Mouse (Mus musculus): ENCODE results near the gene Gm5737. TPM values are rescaled to one million over a fixed set of nuclear protein-coding genes. Genes with fewer than 3 reads are reported as not detected.

Gm5737 gene
- polyA plus RNA-seq, 1 experiment from 2014 or later = not detected

DNA sequence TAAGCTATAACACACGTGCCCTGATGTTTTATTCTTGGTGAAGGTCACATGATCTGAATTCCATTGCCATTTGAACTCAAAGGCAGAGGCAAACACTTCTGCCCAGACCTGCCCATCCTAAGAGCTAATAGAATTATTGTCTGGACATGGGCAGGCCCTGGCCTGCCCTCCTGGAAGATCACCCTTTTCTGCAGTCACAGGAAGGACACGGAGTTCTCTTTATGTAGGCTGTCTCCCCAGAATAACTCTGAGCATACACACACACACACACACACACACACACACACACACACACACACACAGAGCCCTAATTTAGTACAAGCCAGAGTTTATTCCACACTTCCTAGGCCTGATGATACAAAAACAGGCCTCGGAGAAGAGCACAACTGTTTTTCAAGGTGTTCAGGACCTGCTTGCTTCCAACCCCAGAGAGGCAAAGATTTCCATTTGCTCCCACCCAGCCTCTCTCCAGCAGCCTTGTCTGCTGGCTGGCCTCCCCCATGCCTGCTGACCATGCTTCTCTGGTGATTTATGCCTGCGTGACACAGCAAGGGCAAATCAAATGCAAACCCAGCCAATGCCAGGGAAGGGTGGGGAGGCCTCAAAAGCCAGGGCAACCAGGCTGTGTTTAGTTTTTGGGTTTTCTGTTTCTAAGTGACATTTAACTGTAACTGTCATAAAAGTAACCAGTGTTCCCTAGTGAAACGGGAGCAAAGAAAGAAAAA is 26.4 kb downstream of the Gm5737 start:
- Histone ChIP-seq H3K9ac (no peak overlapping the region), H3K27me3 (ENCODE audit: control insufficient read depth, insufficient read depth, low read length) (no peaks in the 10 kb centered on the region), H3K4me3 (replicated peaks; ENCODE audit: low read length) (no peak overlapping the region), H3K27ac (no peak overlapping the region), H3K9me3 (ENCODE audit: control insufficient read depth, low read length) (no peaks in the 10 kb centered on the region), H3K4me1 (replicated peaks; ENCODE audit: control insufficient read depth, insufficient read depth, low read length) (no peaks in the 10 kb centered on the region), H3K36me3 (replicated peaks; ENCODE audit: control insufficient read depth, insufficient read depth) (no peaks in the 10 kb centered on the region), H3K4me2 (replicated peaks) (no peak overlapping the region)
- no peak for DNase-seq (ENCODE audit: low spot score)
- ATAC-seq (ENCODE audit: low FRiP score) = no peak
- WGBS = 69% methylated on average over 5 of the region's 5 CpGs

DNA sequence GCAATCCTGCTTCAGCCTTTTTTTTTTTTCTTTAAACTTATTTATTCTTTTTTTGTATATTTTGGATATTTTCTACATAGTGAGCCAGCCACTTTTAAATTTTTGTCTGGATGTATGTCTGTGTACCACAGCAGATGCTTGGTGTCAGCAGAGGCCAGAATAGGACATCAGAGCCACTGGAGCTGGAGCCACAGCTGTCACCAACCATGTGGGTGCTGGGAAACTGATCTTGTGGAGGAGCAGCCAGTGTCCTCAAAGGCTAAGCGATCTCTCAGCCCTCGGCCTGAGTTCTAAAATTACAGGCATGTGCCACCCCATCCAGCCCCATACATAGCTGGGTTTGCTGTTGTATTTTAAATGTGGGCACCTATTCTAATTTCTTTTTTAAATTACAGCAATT is 27.6 kb downstream of the Gm5737 start:
- DNase-seq (ENCODE audit: low spot score) (no peak), ATAC-seq (ENCODE audit: low FRiP score) (no peak)
- Histone ChIP-seq H3K4me2 (replicated peaks) (no peak overlapping the region), H3K9ac (no peak overlapping the region), H3K27ac (no peak overlapping the region), H3K9me3 (ENCODE audit: control insufficient read depth, low read length) (no peaks in the 10 kb centered on the region), H3K36me3 (replicated peaks; ENCODE audit: control insufficient read depth, insufficient read depth) (no peaks in the 10 kb centered on the region), H3K4me1 (replicated peaks; ENCODE audit: control insufficient read depth, insufficient read depth, low read length) (peaks cover 7% of the 10 kb centered on the region), H3K27me3 (ENCODE audit: control insufficient read depth, insufficient read depth, low read length) (no peaks in the 10 kb centered on the region), H3K4me3 (replicated peaks; ENCODE audit: low read length) (no peak overlapping the region)
- 80% methylated on average over 2 of the region's 2 CpGs for WGBS

DNA sequence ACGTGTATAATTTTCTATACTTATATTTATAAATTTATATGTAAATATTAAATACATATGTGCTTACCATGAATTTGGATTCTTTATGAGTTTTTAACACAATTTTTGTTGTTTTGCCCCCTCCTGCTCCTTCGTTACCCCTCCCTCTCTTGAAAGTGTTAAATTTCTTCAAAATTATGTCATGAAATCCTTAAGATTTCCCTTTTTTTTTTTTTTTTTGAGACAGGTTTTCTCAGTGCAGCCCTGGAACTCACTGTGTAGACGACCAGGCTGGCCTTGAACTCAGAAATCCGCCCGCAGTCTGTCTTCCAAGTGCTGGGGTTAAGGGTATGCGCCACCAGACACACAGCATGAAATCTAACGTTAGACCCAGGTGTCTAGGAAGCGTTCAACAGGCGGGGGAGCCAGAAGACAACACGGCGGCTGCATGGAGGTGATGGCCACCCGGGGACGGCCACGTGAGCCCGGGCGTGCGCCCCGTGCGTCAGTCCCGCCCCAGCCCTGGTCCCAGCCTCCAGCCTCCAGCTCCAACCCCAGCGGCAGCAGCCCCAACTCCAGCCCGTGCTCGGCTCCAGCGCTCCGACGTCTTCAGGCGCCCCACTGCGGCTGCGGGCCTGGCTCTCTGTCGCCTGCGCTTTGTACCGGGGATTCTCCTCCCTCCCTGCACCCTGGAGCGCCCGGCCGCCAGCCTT is 30.3 kb downstream of the Gm5737 start, which contains the start of gene Eef2k:
Gene Eef2k, plus strand, starts transcription at position 487 of the 692 bp plus-strand sequence.
- Histone ChIP-seq H3K36me3 (replicated peaks; ENCODE audit: control insufficient read depth, insufficient read depth) (no peaks in the 10 kb centered on the region), H3K9me3 (ENCODE audit: control insufficient read depth, low read length) (no peaks in the 10 kb centered on the region), H3K4me3 (replicated peaks; ENCODE audit: low read length) (peak within 1 kb of the TSS; percentile 56), H3K9ac (peak within 1 kb of the TSS; percentile 78), H3K4me1 (replicated peaks; ENCODE audit: control insufficient read depth, insufficient read depth, low read length) (peaks cover 12% of the 10 kb centered on the region), H3K4me2 (replicated peaks) (peak within 1 kb of the TSS; percentile 64), H3K27ac (peak within 1 kb of the TSS; percentile 91), H3K27me3 (ENCODE audit: control insufficient read depth, insufficient read depth, low read length) (no peaks in the 10 kb centered on the region)
- ATAC-seq (ENCODE audit: low FRiP score) = peak; percentile 90
- WGBS = 3% methylated on average over 34 of the region's 35 CpGs
- peak; percentile 86 for DNase-seq (ENCODE audit: low spot score)

DNA sequence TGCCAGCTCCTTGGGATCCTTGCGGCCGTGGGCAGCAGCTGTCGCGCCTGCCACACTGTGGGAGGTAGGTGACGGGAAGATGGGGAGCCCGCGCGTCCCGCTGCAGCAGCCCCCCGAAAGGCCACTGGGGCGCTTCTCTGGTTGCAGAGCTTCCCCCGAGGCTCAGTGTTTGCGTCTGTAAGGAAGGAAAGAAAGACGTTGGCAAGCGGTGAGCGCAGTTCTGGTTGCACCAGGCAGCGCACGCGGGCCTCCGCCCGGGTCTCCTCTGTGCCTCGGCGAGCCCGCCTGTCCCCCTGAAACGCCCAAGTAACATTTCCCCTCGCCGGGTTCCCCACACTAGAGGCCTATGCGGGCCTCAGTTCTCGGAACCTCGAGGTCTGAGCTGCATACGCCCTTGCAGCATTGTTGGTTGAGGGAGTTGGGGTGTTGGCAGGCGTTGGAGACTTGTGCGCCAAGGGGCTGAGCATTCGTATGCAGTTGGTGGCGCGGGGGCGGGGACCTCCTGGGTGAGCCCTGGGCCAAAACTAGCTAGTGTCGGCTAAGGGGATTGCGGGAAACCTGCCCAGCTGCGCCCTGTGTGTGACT is 31.0 kb downstream of the Gm5737 start:
- Histone ChIP-seq H3K9me3 (ENCODE audit: control insufficient read depth, low read length) (no peaks in the 10 kb centered on the region), H3K36me3 (replicated peaks; ENCODE audit: control insufficient read depth, insufficient read depth) (no peaks in the 10 kb centered on the region), H3K9ac (peak overlapping the region; percentile 78), H3K4me3 (replicated peaks; ENCODE audit: low read length) (peak overlapping the region; percentile 56), H3K27me3 (ENCODE audit: control insufficient read depth, insufficient read depth, low read length) (no peaks in the 10 kb centered on the region), H3K4me2 (replicated peaks) (peak overlapping the region; percentile 64), H3K27ac (peak overlapping the region; percentile 91), H3K4me1 (replicated peaks; ENCODE audit: control insufficient read depth, insufficient read depth, low read length) (peaks cover 12% of the 10 kb centered on the region)
- ATAC-seq (ENCODE audit: low FRiP score) = peak; percentile 80
- DNase-seq (ENCODE audit: low spot score) = peak; percentile 69
- under 1% methylated on average over 40 of the region's 40 CpGs for WGBS

DNA sequence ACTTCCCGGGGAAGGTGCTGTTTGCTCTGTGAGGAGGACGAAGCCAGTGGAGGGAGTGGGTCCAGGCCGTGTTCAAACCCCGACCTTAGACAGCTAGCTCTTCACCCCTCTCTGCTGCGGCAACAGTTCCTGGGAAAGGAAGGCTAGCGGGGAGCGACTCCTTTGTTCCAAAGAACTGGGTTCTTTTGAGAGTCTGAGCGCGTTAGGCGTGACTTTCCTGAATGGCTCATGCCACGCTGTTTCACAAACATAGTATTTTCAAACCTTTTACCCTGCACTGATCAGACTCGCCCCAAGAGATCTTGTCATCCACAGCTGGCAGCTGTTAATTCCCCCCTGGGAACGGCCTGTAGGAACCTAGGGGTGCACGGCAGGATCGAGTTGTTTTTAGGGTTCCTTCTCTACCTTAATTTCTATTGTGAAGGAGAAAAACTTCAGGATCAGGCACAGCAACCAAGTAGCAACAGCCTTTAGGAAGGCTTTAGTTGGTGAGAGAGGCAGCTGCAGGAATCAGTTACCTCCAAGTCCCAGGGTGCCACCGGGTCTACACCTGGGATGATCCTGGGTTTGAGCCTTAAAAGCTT is 31.8 kb downstream of the Gm5737 start:
- ATAC-seq (ENCODE audit: low FRiP score) (peak; percentile 15; the same call in 1 of the 2 replicates), DNase-seq (ENCODE audit: low spot score) (peak; percentile 45)
- no peaks in the 10 kb centered on the region for H3K36me3 ChIP-seq (replicated peaks; ENCODE audit: control insufficient read depth, insufficient read depth)
- H3K9ac ChIP-seq = peak overlapping the region; percentile 78
- peak overlapping the region; percentile 91 for H3K27ac ChIP-seq
- no peaks in the 10 kb centered on the region for H3K9me3 ChIP-seq (ENCODE audit: control insufficient read depth, low read length)
- H3K4me2 ChIP-seq (replicated peaks) = peak overlapping the region; percentile 64
- peaks cover 12% of the 10 kb centered on the region for H3K4me1 ChIP-seq (replicated peaks; ENCODE audit: control insufficient read depth, insufficient read depth, low read length)
- H3K27me3 ChIP-seq (ENCODE audit: control insufficient read depth, insufficient read depth, low read length) = no peaks in the 10 kb centered on the region
- WGBS = under 1% methylated on average over 16 of the region's 16 CpGs
- peak overlapping the region; percentile 56 for H3K4me3 ChIP-seq (replicated peaks; ENCODE audit: low read length)

DNA sequence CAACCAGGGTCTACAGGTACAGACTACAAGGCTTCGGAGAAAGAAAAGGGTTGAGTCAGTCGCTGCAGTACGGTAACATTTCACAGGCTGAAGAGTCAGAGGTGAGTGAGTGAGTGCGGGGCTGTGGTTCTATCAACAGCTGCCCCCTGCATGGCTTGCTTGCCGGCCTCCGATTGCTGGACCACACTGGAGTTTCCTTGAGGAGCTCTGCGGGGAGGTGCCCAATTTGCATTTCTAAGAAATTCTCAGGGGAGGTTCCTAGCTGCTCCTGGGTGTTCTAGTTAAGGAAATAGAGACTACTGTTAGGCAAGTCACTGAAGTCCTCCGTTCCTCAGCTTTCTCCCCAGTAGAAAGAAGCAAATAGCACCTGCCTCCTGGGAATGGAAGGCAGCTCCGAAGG is 32.5 kb downstream of the Gm5737 start:
- H3K36me3 ChIP-seq (replicated peaks; ENCODE audit: control insufficient read depth, insufficient read depth) = no peaks in the 10 kb centered on the region
- H3K4me3 ChIP-seq (replicated peaks; ENCODE audit: low read length) = peak overlapping the region; percentile 56
- 0 out of 2 replicates have a peak overlapping the region, but pooled peaks have one; percentile 91 for H3K27ac ChIP-seq
- H3K4me2 ChIP-seq (replicated peaks) = peak overlapping the region; percentile 64
- H3K9me3 ChIP-seq (ENCODE audit: control insufficient read depth, low read length) = no peaks in the 10 kb centered on the region
- H3K9ac ChIP-seq = peak overlapping the region; percentile 78
- no peak for DNase-seq (ENCODE audit: low spot score)
- no peaks in the 10 kb centered on the region for H3K27me3 ChIP-seq (ENCODE audit: control insufficient read depth, insufficient read depth, low read length)
- ATAC-seq (ENCODE audit: low FRiP score) = no peak
- WGBS = 5% methylated on average over 9 of the region's 9 CpGs
- peaks cover 12% of the 10 kb centered on the region for H3K4me1 ChIP-seq (replicated peaks; ENCODE audit: control insufficient read depth, insufficient read depth, low read length)

DNA sequence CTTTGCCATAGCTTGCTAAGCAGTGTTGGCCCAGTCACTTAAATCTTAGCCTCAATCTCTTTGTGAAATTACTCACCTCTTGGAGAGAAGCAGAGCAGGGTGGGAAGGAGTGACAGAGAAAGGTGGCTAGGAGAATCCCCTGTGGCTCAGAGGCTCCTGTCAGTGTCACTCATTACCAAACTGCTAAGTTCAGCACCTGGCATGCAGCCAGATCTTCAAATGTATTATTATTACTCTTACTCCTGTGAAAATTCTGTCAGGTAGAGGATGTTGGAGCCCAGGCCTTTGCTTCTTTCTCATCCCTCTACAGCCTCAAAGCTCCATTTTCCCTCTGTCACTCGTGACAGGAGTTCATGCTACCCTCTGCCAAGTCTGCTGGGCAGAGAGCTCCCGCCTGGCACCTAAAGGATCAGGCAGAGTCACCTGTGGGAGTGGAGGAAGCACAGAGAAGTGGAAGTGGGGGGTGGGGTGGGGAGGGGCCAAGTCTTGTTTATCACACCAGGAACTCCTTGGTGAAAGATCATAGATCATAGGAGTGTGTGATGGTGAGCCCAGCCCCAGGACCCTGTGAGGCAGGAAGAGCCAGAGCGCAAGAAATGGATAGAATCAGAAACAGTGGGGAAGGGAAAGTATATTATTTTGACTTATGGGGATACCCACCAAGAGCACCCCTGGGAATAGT is 36.8 kb downstream of the Gm5737 start:
- Histone ChIP-seq H3K9me3 (ENCODE audit: control insufficient read depth, low read length) (no peaks in the 10 kb centered on the region), H3K4me2 (replicated peaks) (no peak overlapping the region), H3K4me3 (replicated peaks; ENCODE audit: low read length) (no peak overlapping the region), H3K27me3 (ENCODE audit: control insufficient read depth, insufficient read depth, low read length) (no peaks in the 10 kb centered on the region), H3K9ac (no peak overlapping the region), H3K4me1 (replicated peaks; ENCODE audit: control insufficient read depth, insufficient read depth, low read length) (peaks cover 27% of the 10 kb centered on the region), H3K36me3 (replicated peaks; ENCODE audit: control insufficient read depth, insufficient read depth) (no peaks in the 10 kb centered on the region), H3K27ac (no peak overlapping the region)
- DNase-seq (ENCODE audit: low spot score) (no peak), ATAC-seq (ENCODE audit: low FRiP score) (no peak)
- 89% methylated on average over 3 of the region's 3 CpGs for WGBS

DNA sequence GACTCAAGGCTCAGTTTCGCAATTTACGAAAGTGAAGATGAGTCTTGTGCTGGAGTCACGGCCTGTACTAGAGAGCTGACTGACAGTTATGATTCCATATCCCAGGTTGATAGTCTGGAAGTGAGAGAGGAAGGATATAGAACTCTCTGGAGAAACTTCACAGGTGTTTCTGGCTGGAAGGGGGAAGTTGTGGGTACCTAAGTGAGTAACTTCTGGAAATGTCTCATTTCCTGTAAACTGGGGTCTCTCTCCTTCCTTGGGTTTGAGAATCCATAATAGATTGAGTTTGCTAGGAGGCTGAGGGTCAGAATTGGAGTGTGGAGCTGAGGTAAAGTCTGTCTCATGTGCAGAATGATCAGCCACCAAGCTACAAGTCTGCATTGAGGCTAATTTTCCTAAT is 38.0 kb downstream of the Gm5737 start:
- Histone ChIP-seq H3K4me2 (replicated peaks) (no peak overlapping the region), H3K9ac (no peak overlapping the region), H3K27ac (no peak overlapping the region), H3K9me3 (ENCODE audit: control insufficient read depth, low read length) (no peaks in the 10 kb centered on the region), H3K4me3 (replicated peaks; ENCODE audit: low read length) (no peak overlapping the region), H3K36me3 (replicated peaks; ENCODE audit: control insufficient read depth, insufficient read depth) (no peaks in the 10 kb centered on the region), H3K27me3 (ENCODE audit: control insufficient read depth, insufficient read depth, low read length) (no peaks in the 10 kb centered on the region), H3K4me1 (replicated peaks; ENCODE audit: control insufficient read depth, insufficient read depth, low read length) (peaks cover 16% of the 10 kb centered on the region; the same call in 1 of the 2 replicates)
- WGBS = 93% methylated on average over 3 of the region's 3 CpGs
- no peak for ATAC-seq (ENCODE audit: low FRiP score)
- no peak for DNase-seq (ENCODE audit: low spot score)
